Mouse (Mus musculus) yolk sac, embryonic 10.5 days (tissue): ENCODE results near the gene Fars2.

Source experiments
- DNase-seq: peaks from one replicate; pipeline ENCODE4 v3.0.0-alpha.2; 2017; ENCODE audit warnings: low spot score

The Fars2 gene

GRCm38 (mm10) chr13:36577916-36578568 is 460.8 kb downstream of the Fars2 start:
- peak; percentile 20 for DNase-seq

- peak; percentile 78 for DNase-seq
Measured at GRCm38 (mm10) chr13:36578569-36579333, 461.5 kb downstream of the Fars2 start.

- no peak for DNase-seq
Measured at GRCm38 (mm10) chr13:36582406-36583070, 465.3 kb downstream of the Fars2 start.

- no peak for DNase-seq
Measured at GRCm38 (mm10) chr13:36583481-36584151, 466.4 kb downstream of the Fars2 start.

GRCm38 (mm10) chr13:36584197-36584596 is 467.0 kb downstream of the Fars2 start:
- no peak for DNase-seq

DNA sequence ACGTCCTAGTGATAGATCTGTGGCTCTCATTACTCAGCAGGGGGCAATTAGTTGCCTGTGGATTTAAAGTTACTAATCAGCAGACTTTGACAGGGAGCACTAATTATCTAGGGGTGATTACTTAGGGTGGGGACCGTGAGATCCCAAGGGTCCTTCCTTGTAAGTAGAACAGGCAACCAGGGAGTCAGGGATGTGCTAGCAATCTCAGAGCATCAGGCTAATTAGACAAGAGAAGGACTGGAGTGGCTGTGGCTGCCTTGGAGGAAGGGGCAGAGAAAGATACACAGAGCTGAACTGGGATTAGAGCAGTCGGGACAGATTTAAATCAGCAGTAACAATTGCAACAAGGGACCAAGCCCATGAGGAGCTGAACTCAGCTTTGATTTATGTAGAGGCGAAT is 471.9 kb downstream of the Fars2 start:
- DNase-seq: no peak

DNA sequence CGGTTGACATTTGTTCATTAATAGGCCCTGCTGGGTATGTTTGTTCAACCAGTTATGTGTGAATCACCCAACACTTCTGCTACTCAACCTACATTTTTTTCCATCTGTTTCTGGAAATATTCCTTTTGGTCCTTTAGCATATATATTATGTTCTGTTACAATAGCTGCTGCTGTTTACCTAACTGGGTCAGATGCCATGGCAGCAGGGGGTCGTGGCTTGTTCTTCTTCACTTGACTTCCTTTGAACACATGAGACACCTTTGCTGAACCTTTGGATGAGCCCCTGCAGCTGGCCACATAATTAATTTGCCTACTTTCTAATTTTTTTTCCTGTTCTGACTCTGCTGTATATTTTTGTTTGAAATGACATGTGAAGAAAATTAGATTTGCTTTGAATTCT is 475.1 kb downstream of the Fars2 start:
- no peak for DNase-seq

GRCm38 (mm10) chr13:36606717-36607116 is 489.5 kb downstream of the Fars2 start:
- DNase-seq: no peak

- DNase-seq: no peak
Measured at GRCm38 (mm10) chr13:36607871-36608270, 490.7 kb downstream of the Fars2 start.

- no peak for DNase-seq
Measured at GRCm38 (mm10) chr13:36610426-36610825, 493.2 kb downstream of the Fars2 start.

GRCm38 (mm10) chr13:36612785-36613750 is 495.9 kb downstream of the Fars2 start:
- no peak for DNase-seq

GRCm38 (mm10) chr13:36620498-36621332 is 503.5 kb downstream of the Fars2 start:
- DNase-seq: peak; percentile 83

- DNase-seq: no peak
Measured at GRCm38 (mm10) chr13:36621333-36621659, 504.1 kb downstream of the Fars2 start.

- DNase-seq: no peak
Measured at GRCm38 (mm10) chr13:36623556-36623955, 506.3 kb downstream of the Fars2 start.

DNA sequence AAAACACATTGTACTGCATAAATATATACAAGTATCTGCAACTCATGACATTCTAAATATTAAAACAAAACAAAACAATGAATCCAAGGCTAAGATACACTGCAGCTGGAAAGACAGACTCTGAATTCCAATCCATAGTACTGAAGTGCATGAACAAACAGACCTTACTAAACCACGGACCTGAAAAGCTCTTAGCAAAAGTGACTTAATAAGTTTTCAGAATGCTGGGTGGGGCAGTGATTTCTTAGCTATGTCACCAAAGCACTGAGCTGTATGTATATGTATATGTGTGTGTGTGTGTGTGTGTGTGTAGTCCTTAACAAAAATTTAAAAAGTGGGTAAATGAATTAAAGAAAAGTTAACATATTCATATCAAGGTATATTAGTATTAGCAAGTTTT is 511.9 kb downstream of the Fars2 start:
- no peak for DNase-seq

- peak; percentile 36 for DNase-seq
Measured at GRCm38 (mm10) chr13:36648257-36648656, 531.0 kb downstream of the Fars2 start.

GRCm38 (mm10) chr13:36654251-36654650 is 537.0 kb downstream of the Fars2 start:
- no peak for DNase-seq

- no peak for DNase-seq
Measured at GRCm38 (mm10) chr13:36679345-36679744, 562.1 kb downstream of the Fars2 start.

DNA sequence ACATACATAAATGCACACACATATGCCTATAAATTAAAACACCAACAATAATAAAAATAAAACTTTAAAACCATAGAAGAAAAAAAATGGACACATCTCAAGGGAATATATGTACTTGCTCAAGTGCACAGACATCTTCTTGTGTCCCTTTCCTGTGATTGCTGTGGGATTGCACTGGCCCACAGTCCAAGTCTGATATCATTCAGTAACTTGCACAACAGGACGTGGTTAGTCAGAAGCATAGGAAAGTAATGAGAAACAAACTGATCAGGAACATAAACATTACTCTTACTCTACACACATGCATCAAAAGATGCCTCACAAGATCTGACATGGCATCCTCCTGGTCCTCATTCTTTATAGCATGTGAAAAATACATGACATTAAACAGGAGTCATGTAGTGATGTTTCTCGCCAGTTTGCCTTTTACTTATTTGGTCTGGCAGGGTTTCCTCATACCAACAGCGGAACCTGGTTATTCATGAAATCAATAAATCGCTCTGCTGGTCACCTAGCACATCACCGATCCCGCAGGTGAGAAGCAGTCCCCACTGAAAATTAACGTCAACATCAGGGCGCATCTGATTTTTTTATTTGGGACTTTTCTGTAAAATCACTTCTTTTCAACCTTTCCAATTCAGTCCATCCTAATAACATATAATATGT is 563.6 kb downstream of the Fars2 start:
- no peak for DNase-seq

DNA sequence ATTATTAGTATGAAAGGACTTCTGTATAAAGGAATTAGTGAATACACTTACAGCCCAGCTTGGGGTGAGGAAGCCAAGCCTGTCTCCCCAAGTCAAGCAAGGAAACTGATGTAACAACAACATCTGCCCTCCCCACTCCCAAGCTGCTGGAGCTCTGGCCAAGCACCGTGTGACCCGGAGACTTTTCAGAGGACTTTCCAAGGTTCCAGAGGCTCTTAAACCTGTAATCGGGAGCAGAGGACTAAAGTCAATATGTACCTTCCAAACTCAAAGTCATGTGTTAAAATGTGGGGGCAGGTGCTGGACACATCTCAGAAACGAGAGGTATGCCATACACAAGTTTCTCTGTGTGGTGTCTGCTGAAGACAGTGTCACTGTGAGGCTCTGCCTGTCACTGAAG is 566.4 kb downstream of the Fars2 start:
- no peak for DNase-seq
